Mouse (Mus musculus) Patski (cell line): ENCODE measurements at regions not wholly inside any gene's neighbourhood (a gene's known extent, or its start where the extent isn't known, plus 50 kb on each side); places are given as distances from the start of the nearest gene placed in this dataset.

ENCODE experiments used
- ATAC-seq: fragments of 100-300 bp; one replicate; pipeline ENCODE4 v1.8.0; 2021
- CTCF ChIA-PET: fragments of 350-600 bp; sonication (Branson Sonifier 250); formaldehyde crosslinking; loops from one replicate; lab custom pipeline; 2022; ENCODE audit warnings: inconsistent platforms; lab: Charles Lee
- POLR2A ChIA-PET: fragments of 350-600 bp; sonication (Branson Sonifier 250); formaldehyde crosslinking; loops from one replicate; lab custom pipeline; 2022; ENCODE audit warnings: antibody characterized with exemption, inconsistent platforms; lab: Charles Lee
- DNase-seq: peaks from one replicate; pipeline ENCODE4 v3.0.0-alpha.2; 2011; ENCODE audit warnings: low read depth, low spot score
- H3K27me3 ChIP-seq: fragments of 371-371 bp; one replicate; pipeline ENCODE4 v1.5.1; 2021
- CTCF ChIP-seq: fragments of 100-300 bp; IDR thresholded peaks from one replicate; pipeline ENCODE4 v1.5.1; 2021
- in situ Hi-C: fragments of 300-500 bp; cut with MboI; formaldehyde crosslinking; loops from 3 replicates; pipeline ENCODE4 v1.11.1; 2018; ENCODE audit warnings: low pct_unique_long_range_greater_than_20kb, mixed read lengths

DNA sequence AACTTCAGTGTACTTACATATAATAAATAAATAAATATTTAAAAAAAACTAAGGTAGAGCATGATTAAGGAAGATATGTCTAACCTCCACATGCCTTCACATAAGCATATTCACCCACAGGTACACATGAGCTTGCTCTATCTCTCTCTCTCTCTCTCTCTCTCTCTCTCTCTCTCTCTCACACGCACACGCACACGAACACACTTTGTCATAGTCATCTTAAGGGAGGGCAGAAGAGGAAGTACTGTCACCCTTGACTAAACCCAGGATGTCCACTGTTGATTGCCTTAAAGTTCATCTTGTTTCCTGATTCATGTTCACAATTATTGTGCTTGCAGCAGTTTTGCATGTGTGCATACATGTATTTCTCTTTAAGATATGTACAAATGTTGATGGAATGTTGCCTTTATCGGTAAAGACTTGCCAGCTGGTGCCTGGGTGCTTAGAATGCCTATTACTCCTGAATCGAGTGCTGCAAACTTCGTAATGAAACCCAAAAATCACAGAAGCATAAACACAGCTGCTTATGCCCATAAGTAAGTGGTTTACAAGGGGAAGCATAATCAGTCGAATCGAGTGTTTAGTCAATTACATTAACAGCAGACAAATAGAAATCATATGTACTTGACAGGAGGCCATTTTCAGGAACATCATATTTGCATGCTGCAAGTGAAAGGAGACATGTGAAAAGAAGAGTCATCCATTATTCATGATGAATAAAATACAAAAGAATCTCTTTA is 84.3 kb downstream of the Tmem168 start:
- in situ Hi-C loops: no loop called here
- ChIA-PET POLR2A (no interaction called here), CTCF (interaction anchor here (1.5 kb wide), 1 partner anchor 14 kb away, joined by 4 read pairs; no protein-coding TSS in a partner anchor)
- H3K27me3 ChIP-seq: no peaks in the 10 kb centered on the region
- no peak for TF ChIP-seq CTCF
- no peak for ATAC-seq
- no peak for DNase-seq

DNA sequence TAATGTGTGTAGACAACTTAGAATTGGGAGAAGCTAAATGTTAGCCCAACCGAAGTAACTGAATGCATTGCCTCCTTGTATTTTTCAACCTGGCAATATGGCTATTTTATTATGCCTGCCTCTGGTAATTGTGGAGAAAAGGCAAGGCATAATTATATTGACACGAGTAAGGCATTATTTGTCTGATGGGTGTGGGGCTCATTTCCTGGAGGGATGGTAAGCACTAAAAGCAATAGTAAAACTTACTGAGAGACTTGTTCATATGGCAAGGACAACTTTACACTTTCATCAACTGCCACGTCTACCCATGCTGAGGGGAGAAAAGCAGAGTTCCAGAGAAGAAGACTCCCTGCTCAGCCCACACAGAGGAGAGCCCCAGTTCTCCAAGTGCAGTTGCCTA is 93.8 kb downstream of the Tmem168 start:
- no peak for DNase-seq
- no peak for ATAC-seq
- ChIA-PET CTCF (no interaction called here), POLR2A (no interaction called here)
- in situ Hi-C loops: no loop called here
- H3K27me3 ChIP-seq: no peaks in the 10 kb centered on the region
- no peak for TF ChIP-seq CTCF

DNA sequence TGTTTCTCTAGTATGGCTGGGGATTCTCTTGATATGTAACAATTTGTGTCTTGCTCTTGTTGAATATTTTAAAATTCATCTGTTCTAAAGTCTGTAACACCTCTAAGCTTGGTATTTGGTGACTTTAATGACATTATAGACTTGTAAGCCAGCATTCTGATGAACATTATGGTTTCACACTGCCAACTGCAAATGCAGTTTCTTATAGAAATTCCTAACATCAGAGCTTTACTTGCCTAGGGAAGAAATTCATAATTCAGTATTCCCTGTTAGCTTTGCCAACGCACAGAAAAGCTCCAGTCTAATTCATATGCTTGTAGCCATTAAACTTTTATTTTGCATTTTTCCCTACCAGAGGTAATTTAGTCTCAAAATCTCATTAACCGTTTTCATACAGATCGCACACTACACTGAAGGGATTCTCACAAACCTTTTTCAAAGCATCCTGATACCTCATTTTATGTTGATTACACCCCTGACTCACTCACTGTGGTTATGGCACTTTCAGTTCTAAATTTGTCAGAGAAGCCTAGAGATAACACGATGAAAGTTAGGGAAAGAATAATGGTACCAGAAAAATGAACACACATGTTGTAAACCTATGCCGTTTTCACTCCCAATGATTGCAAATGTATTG is 131.3 kb downstream of the Tmem168 start:
- ATAC-seq: no peak
- in situ Hi-C loops: no loop called here
- no peak for DNase-seq
- ChIA-PET CTCF (no interaction called here), POLR2A (no interaction called here)
- no peak for TF ChIP-seq CTCF
- H3K27me3 ChIP-seq: no peaks in the 10 kb centered on the region

DNA sequence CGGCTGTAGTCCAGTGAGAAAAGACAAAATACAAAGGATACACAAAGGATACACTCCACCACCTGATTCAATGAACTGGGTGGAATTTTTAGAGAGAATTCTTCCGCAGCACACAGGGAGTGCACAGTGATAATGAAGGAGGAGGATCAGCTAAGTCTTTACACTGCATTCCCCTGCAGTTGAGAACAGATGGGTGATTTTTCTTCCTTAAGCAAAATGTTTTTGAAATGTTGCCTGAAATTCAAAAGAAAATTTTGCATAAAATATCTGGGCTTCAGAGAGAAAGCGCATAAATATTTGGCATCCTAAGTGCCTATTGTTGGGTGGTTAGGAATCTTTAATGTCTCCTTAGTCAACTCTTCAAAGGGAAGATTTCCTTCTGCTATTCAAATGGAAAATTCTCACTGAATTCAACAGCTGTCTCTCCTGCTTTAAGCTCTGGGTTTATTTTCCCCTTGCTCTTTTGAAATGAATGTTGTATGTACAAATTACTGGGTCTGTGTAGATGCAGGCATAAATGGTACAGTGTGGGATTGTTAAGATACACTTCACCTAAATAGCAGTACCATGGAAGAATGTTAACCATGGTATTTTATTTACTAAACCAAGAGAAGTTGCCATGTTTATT is 158.6 kb downstream of the Tmem168 start:
- TF ChIP-seq CTCF: no peak
- CTCF ChIA-PET: no interaction called here
- no peak for ATAC-seq
- no peak for DNase-seq
- no peaks in the 10 kb centered on the region for H3K27me3 ChIP-seq
- POLR2A ChIA-PET: no interaction called here
- in situ Hi-C loops: no loop called here

GRCm38 (mm10) chr6:13413768-13414167 is 189.0 kb upstream of the Vwde start:
- H3K27me3 ChIP-seq: no peaks in the 10 kb centered on the region
- DNase-seq (no peak), ATAC-seq (no peak)
- ChIA-PET POLR2A (no interaction called here), CTCF (interaction anchor here (1.5 kb wide), 1 partner anchor 14 kb away, joined by 4 read pairs; no protein-coding TSS in a partner anchor)
- in situ Hi-C loops: no loop called here
- peak; percentile 49 for TF ChIP-seq CTCF

GRCm38 (mm10) chr6:13413092-13413491 is 188.3 kb upstream of the Vwde start:
- DNase-seq (no peak), ATAC-seq (no peak)
- POLR2A ChIA-PET: no interaction called here
- CTCF ChIA-PET: interaction anchor here (1.5 kb wide), 1 partner anchor 14 kb away, joined by 4 read pairs; no protein-coding TSS in a partner anchor
- TF ChIP-seq CTCF: no peak
- H3K27me3 ChIP-seq: no peaks in the 10 kb centered on the region
- in situ Hi-C loops: no loop called here

- TF ChIP-seq CTCF: no peak
- ATAC-seq: no peak
These were observed 159.7 kb upstream of the Vwde start for GRCm38 (mm10) chr6:13384469-13384868.

DNA sequence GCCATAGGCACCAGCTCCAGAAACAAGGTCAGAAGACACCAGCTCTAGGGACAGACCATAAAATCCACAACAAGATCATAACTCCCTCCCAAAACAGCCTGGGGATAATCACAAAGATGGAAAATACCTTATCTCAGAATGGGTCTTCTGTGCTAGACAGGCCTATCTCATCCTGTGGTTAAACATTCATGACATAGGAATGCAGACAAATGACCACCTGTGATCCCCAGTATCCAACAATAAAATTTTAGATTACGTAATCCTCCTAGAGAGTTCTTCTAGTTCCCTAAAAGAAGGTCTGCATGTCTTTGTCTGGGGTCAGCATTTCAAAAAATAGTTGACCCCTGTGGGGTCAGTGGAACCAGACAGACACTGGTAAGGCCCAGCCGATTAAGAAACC is 158.4 kb upstream of the Vwde start:
- no peaks in the 10 kb centered on the region for H3K27me3 ChIP-seq
- CTCF ChIA-PET: no interaction called here
- no peak for TF ChIP-seq CTCF
- in situ Hi-C loops: no loop called here
- DNase-seq (no peak), ATAC-seq (peak; percentile 47)
- POLR2A ChIA-PET: no interaction called here

More at GRCm38 (mm10) chr6:13384469-13384868, 159.7 kb upstream of the Vwde start:
- no peaks in the 10 kb centered on the region for H3K27me3 ChIP-seq
- in situ Hi-C loops: no loop called here
- no peak for DNase-seq
- CTCF ChIA-PET: no interaction called here
- POLR2A ChIA-PET: interaction anchor here (0.7 kb wide), 1 partner anchor 868 kb away, joined by 3 read pairs; no protein-coding TSS in a partner anchor

- CTCF ChIA-PET: no interaction called here
- in situ Hi-C loops: no loop called here
- ATAC-seq (no peak), DNase-seq (no peak)
- TF ChIP-seq CTCF: no peak
- POLR2A ChIA-PET: no interaction called here
- H3K27me3 ChIP-seq: no peaks in the 10 kb centered on the region
These were observed 156.1 kb upstream of the Vwde start for GRCm38 (mm10) chr6:13380819-13381218.

GRCm38 (mm10) chr6:13379727-13380126 is 155.0 kb upstream of the Vwde start:
- ChIA-PET POLR2A (interaction anchor here (0.7 kb wide), 1 partner anchor 73 kb away, joined by 3 read pairs; no protein-coding TSS in a partner anchor), CTCF (no interaction called here)
- TF ChIP-seq CTCF: no peak

More at GRCm38 (mm10) chr6:13379727-13380126, 155.0 kb upstream of the Vwde start:
- no peak for DNase-seq
- H3K27me3 ChIP-seq: no peaks in the 10 kb centered on the region
- no peak for ATAC-seq
- in situ Hi-C loops: loop anchor here (10.0 kb wide), 1 partner anchor 75 kb away; no protein-coding TSS in a partner anchor
